Mouse (Mus musculus) heart, adult 18-20 months (tissue): ENCODE results near the gene Abhd2. TPM values are rescaled to one million over a fixed set of nuclear protein-coding genes. Genes with fewer than 3 reads are reported as not detected.
"Not testable (repeated sequence)": the region's sequence is repeated elsewhere in the genome, so short reads cannot be mapped to it uniquely, and the experiment has no call there.

ENCODE experiments used
- DNase-seq, 2 experiments: peaks; one replicate each; pipeline ENCODE4 v3.0.0; 2021 to 2022; ENCODE audit warnings: mixed read lengths in 1 of 2
- total RNA-seq, 2 experiments: library from RNA; stranded (reverse); gene quantifications; 2 replicates each; pipeline ENCODE4 v1.2.3; 2021

Gene Abhd2
- total RNA-seq, 2 experiments from 2014 or later = 33.0 to 36.3 TPM

DNA sequence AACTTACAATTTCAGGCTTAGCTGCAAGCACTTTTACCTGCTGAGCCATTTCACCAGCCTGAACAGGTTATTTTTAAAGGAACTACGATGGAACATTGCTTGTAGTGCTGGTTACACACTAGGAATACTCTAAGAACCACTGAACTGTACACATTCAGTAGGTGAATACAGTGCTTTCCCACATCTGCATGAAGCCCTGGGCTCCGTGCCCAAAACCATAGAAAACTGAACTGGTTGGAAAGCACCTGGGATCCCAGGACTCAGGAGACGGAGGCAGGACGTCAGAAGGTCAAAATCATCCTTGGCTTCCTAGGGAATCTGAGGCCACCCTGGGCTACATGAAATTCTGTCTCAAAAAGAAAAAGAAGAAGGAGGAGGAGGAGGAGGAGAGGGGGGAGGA lies 6.8 kb upstream of the Abhd2 start:
- DNase-seq = no peak

DNA sequence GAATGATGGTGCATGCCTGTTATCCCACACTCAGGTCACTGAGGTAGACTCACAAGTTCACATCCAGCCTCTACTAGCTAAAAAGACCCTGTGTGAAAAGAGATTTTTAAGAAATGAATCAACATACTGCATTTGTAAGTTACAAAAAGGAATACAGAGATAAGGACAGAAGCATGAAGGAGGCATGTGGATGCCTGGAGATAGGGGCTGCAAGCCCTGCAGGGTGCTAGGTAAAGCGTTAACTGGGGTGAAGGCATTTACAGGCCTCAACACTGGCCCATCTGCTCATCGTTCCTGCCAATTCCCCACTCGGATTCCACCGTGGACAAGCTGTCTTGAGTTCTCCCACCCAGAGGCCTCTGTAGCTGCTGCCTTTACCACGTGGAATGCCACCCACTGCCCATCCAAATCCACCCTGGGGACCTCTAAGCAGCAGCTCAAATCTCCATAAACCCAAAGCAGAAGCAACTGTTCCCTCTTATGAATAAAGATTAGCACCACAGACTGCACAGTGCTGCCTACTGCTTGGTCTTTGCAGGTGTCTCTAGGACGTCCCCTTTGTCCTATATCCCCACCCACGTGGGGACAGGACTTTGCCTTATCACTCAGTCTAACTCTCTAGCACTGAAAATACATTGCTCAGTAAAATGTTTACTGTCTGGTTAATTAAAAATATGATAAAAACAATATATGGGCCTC lies 5.2 kb upstream of the Abhd2 start:
- DNase-seq = no peak

DNA sequence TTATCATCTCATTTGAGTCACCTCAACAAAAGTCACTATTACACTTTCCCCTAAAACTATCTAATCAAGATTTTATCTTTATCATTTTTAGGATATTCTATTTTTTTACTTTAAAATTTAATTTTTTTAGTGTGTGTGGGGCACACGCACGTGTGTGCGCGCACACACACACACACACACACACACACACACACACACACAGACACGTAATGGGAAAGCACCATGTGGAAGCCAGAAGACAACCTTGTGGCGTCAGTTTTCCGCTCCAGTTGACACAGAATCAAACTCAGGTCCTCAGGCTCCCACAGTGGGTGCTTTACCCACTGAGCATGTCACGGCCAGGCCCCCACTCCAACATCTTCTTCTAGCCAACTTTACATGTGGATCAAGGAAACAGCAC lies 4.1 kb upstream of the Abhd2 start:
- no peak for DNase-seq

DNA sequence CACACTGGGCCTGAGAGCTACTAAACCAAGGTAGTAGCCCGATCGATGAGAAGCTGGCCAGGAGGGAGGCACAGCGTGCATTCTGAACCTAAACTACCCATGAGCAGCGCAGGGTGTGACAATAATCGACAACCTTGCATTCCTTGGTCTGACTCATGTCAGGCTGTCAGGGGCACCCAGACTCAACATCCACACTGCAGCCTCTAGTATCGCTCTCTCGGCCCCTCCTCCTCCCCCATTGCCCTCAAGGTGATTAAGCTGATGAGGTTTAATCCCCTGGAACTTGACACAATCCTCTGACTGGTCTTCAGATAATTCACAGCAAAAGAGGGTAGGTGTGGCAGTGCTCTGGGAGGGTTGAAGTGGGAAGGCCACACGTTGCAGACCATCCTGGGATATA lies 3.6 kb upstream of the Abhd2 start:
- no peak for DNase-seq

DNA sequence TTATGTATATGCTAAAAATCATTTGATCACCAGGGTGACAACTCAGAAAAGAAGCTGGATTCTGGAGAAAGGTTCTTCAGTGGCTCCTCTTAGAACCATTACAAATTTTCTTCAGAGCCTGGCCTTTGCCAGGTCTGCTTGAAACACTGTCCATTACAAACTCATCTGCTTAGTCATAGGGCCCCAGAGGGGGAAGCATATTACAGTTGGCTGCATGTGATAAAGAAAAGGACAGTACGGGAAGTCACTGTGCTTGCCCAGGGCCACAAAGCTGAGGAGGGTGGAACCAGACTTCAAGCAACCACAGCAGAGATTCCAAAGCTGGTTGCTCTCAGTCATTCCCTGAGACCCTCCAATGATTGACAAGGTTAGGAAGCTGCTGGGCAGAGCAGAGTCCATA lies 3.1 kb upstream of the Abhd2 start:
- no peak for DNase-seq

DNA sequence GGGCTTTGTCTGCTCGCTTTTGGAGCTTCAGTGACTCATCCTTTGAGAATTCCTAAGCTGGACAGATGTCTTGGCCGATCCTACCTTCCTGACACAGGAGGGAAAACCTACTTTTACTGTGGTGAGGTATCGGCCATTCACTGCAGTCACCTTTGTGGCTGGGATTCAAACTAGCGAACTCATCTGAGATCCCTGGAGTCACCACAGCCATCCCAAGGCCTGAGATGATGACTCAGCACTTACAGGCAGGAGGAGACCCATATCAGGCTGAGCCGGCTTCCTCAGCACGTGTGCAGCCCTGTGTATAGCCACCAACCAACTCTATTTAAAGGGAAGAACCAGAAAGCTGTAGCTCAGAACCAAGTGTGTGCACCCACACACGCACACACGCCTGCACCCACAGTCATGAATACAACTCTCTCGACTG lies 2.0 kb upstream of the Abhd2 start:
- no peak for DNase-seq

DNA sequence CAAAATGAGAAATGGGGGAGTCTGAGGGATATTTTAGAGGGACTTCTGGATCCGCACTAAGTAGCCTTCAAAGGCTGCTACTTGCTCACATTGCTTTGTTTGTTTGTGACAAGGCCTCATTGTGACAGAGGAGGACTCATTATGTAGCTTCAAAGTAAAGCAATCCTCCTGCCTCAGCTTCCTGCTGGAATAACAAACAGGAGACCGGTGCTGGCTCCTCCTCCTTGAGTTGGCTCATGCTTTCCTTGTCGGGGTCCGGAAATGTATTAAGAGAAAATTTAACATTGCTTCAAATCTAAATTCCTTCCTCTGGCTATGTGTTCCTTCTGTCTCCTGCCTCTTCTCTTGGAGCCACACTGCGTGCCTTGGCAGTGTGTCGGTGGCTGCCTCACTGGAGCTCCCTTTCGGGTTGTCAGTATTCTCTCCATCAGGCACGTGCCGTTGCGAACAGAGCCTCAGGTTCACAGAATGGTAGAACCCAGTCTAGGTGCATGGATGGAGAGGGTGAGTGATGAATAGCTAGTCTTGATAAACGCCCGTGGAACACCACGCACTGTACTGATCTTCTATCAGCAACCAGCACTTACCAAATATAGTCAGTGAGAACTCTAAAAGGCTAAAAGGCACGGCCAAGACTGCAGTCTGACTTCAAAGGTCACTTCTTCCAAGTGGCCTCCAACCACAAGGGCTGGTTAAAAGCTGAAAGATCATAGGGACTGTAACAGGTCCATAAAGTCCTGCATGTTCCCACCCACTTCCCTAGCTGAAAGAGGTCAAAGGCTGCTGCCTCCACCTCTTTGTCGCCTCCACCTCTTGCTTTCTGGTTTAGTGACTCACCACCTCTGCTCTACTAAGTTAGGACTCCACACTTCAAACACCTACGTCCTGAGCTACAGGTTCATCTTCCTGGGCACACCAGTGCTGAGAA lies 874 bp upstream of the Abhd2 start:
- no peak for DNase-seq

DNA sequence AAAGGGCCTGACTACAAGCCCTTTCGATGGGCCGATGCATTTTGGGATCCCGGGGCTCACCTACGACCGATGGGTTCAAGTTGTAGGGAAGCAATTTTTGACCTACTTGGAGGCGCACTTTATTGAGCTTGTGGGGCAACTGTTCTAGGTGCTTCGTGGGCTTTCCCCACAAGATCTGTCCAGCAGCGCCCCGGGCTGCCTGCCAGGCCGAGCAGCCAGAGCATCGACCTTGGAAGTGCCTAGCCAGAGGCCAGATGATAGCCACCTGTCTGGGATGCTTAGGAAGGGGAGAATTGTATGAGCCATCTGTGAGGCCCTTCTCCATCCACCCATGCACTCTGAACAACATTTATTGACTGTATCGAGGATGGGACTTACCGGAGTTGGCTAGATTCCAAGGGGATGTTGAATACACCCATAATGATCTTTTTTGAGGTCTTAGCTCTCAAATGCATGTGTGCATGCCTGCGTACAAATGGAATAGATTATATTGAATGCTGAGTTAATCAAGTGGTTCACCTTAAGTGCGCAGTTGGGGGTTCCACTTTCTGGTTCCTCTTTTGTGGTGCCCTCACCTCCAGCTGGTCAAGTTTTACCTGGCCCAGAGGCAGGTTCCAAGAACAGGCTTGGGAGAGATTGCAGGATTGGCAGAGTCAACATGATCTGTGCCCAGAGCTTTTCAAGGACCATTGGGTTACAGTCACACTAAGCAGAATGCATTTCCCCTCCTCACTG lies 906 bp downstream of the Abhd2 start:
- DNase-seq = peak; percentile 70 to 72

DNA sequence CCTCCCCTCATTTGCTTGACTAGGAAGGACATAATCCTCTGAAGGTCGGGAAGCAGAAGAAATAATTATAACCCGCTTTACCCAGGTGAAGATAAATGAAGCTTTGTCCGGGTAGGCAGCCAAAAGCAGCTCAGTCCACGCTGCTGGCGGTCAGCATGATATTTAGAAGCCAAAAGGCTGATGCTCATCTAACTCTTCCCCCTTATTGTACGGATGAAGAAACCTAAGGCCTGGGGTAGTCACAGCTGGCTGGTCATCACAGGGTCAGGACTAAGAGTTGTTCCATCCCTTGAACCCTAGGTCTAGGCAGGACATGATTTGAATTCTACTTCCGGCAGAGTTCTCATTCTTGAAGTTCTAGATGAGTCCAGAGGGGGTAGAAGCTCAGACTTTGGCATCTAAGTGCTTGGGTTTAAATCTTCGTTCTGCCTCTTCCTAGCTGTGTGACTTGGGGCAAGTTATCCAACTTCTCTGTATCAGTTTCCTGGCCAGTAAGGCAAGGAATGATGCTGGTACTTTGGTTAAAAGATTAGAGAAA lies 1.5 kb downstream of the Abhd2 start:
- DNase-seq = no peak

DNA sequence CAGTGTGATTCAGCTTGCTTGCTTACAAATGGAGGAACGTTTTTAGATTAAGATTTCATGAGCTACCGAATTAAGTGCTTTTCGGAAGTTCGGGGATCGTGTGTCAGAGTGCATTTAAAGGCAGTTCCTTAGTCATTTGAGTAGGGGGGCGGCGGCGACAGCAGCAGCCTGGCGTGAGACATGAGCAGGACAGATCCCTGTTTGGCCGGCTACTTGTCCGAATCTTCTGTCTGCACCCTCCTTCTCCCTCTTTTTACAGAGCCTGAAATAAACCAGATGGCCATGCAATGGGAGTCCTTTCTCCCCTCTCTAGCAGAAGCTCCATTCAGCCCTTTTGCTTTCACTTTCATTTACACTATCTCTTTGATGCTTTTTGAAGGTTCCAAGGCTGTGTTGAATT lies 2.3 kb downstream of the Abhd2 start:
- DNase-seq = peak; percentile 57 to 74

DNA sequence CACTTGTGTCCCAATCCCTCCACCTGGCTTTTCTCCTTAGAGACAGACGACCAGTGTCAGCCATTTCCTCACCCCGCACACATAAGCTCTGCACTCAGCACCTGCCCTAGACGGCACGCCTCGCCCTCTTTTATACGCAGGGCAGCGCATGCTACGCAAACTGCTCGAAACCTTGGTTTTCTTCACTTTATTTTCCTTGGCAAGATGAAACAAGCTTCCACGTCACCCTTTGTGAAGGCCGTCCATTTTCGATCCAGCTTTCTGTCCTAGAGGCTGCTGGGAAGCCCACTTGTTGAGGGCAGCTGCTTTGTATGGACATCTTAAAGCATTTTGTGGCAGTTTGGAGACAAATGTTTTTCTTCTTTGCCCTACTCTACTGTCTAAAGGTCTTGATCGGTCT lies 5.4 kb downstream of the Abhd2 start:
- no peak for DNase-seq

DNA sequence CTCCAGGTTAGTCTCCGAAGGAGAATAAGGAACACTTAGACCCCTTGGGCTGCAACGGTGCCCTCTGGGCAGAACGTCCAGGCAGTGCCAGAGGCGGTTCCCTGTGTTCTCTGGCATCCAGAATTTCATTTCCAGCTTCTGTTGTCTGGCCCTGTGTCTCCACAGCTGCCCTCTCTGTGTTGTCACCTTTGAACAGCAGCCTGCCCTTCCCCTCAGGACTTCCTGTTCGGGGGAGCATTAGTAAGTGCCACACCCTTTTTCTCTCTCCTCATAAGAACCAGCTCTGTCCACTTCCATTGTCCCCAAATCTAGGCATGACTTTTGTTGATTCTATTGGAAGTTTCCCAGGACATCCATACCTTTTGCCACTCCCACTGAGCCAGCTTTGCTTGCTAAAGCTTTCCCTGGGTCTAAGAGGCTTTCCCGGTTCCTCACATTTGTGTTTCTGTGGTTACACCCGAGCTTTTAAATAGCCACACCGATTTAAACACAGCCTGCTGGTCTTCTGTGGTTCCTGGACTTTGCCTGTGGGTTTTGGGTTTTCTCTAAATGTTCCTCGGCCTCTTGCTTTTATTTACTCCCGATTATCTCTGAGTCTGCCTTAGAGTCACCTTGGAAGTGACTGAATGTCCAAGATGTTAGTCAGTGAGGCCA lies 6.5 kb downstream of the Abhd2 start:
- peak; percentile 41 to 63 for DNase-seq

DNA sequence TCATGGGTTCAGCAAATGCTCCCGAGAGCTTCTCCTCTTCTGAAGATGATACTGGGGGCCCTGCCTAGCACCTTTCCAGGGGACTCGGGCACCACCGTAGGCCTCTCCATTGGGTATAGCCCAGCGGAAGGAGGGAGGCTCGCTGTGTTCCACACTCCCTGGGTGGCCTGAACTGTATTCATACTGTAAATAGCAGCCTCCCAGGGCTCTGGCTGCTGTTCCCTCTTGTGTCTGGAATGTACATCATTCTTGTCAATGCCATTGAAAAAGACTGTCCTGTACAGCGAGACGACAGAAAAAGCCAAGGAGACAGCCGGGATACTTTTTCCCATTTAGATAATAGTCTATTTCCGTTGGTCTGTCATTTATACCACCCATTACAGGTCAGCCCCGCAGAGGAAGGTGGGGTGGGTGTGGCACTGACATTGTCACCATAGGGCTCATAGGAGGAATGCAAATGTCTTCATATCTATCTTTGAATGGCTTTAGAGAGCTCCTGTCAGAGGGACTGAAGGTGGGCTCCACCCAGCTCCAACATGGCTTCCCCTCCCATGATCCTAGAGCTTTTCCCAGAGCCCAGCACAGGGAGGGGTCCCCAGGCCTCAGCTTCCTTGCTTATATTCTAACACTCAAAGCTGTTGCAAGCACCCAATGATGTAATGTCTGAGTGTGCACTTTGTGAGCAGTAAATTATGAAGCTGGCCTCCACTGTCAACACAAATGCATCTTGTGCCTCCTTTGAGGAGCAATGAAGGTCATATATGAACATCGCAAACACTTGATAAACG lies 10.1 kb downstream of the Abhd2 start:
- DNase-seq = no peak

DNA sequence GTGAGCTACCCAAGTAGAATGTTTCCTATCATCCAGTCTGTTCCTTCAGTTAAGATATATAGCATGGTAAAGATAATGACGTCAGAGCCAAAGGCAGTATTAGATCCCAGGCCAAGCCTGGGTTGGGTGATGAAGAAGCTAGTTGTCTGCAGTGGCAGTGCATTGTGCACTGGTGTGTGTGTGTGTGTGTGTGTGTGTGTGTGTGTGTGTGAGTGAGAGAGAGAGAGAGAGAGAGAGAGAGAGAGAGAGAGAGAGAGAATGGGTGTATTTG lies 10.6 kb downstream of the Abhd2 start:
- not testable (repeated sequence) for DNase-seq

DNA sequence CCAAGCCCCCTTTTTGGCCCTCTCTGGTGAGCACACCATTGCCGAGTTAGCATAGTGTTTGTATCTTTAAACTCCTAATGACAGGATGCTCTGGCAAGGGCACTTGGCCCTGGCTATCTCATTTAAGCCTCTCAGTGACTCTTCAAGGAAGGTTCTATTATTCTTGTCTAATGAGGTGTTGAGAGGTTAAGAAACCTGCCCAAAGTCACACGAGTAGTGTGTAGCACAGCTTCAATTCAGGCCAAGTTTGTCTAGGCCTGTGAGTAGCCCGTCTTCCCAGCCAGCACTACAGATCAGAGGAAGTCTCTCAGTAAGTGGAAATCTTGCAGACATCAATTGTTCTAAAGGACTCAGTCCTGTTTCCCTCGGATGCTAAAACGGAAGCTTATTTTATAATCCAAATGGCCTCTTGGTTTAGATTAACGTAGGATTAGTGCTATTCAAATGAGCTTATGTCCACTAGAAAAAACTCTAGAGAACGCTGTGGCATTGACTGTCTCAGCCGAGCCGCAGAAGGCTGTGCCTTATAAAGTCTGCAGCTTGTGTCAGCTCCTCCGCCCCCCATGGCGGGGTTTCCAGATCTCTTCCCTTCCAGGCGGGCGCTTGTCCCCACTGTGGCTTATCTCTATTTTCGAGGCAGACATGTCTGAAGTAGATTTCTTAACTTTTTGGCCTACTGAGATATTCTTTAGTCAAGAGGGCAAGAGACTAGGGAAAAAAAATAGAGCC lies 11.3 kb downstream of the Abhd2 start:
- DNase-seq = no peak

DNA sequence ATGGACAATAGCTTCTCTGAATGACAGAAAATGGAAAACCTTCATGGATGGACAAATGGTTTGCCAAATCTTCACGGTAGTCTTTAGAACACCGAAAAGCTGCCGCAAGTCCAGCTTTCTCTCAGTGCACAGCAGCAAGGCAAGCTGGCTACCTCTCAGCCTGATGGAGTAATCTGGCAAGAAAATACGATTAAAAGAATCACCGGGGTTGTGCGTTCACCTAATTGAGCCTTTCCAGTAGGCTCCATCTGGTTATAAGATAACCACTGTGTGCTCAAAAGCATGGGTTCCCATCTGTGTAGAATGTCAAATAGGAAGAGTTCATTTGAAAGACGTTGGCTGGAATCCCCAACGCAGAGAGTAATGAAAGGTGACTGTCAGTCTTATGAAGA lies 11.9 kb downstream of the Abhd2 start:
- DNase-seq = no peak

DNA sequence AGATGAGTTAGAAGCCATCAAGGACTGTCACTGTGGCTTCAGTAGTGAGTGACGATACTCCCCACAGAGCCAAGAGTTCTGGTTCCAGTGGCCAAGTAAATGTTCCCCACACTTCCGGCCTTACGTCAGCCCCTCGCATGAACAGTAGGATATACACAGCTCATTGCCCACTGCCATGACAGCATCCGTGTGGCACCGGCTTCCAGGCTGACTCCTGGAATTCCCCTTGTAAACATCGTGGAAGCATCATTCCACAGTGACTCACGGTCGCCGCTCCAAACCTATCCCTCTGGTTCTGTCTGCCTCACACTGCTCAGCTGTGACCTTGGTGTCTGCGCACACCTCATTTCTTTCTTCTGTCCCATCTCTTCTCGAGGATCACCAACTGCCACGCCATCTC lies 12.4 kb downstream of the Abhd2 start:
- DNase-seq = no peak

DNA sequence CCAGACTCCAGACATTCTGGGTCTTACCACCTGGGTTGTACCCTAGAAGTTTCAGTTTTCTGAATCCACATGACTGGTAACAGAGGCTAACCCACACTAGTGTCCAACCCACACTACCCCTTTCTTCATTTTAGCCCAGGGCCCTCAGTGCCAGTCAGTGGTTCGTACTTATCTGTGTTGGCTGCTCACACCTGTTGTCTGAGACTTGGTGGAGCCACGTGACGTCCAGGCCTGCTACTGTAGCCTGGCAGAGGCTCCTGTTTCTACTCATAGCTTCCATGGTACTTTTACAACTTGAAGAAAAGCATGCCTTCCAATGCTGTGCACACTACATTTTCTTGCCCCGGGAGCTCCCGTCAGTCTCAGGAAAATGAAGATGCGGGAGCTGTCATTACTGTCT lies 14.2 kb downstream of the Abhd2 start:
- no peak for DNase-seq

DNA sequence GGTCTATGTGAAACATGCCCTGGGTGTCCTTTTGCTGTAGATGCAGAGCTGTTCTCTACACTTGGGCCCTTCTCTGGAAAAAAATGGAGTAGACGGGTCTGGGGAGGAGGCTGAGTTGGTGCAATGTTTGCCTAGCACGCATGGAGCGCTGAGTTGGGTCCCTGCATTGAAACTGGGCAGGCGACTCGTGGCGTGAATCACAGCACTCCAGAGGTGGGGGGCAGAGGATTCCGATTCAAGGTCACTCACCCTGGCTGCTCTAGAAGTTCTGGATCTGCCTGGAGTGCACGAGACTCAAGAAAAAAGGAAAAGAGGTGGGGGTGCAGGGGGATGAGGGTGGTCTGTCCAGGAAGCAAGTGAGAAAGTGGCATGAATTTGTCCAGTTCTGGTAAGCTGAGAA lies 14.9 kb downstream of the Abhd2 start:
- no peak for DNase-seq

DNA sequence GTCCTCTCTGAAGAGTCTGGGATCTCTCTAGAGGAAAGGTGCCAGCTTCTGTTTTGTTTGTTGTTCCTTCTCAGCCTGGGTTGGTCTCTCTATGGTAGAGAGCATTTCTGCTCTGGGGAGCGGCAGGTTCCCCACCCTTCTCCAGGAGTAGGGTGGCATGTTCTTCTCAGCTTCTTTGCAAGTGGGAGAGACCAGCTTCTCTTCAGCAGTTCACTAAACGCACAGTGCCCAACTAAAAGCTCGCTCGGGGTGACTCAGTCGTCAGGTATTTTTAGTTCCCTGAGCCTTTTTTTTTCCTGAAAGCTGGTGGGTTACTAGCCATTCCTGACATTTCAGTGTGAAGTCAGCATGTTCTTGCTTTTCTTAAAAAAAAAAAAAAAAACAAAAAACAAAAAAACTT lies 15.4 kb downstream of the Abhd2 start:
- DNase-seq = no peak
